Mouse (Mus musculus): ENCODE data around the gene Adamts3.

DNA sequence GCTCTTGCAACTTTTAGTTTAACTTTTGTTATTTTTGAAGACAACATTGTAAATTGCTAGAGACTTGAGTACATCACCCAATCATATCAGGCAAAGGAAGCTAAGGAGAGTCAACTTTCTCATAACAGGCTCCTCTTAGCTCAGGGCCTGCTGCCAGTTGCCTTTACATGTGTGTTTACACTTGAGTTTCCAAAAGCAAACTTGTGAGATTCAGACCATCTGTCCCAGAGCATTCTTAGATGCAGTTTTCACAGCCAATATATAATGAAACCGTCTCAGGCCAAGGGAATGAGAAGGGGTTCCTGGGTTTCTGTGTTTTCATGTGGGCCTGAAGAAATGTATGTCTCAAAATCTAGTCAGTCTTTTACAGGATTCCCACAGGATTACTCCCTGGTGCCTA, 251.5 kb downstream of the Adamts3 start:
- TF ChIP-seq CTCF (IDR thresholded peaks at IDR 0.05; ENCODE audit: insufficient read depth, low read length) (no peak), POLR2A (IDR thresholded peaks at IDR 0.05; ENCODE audit: borderline replicate concordance, extremely low read depth, low read depth, low read length) (no peak)
